Mouse (Mus musculus) ES-CJ7 (cell line): ENCODE results near the gene Qtrt1.

ENCODE experiments used
- DNase-seq: peaks from one replicate; pipeline ENCODE4 v3.0.0; 2011; ENCODE audit warnings: low read depth, low spot score

The Qtrt1 gene

DNA sequence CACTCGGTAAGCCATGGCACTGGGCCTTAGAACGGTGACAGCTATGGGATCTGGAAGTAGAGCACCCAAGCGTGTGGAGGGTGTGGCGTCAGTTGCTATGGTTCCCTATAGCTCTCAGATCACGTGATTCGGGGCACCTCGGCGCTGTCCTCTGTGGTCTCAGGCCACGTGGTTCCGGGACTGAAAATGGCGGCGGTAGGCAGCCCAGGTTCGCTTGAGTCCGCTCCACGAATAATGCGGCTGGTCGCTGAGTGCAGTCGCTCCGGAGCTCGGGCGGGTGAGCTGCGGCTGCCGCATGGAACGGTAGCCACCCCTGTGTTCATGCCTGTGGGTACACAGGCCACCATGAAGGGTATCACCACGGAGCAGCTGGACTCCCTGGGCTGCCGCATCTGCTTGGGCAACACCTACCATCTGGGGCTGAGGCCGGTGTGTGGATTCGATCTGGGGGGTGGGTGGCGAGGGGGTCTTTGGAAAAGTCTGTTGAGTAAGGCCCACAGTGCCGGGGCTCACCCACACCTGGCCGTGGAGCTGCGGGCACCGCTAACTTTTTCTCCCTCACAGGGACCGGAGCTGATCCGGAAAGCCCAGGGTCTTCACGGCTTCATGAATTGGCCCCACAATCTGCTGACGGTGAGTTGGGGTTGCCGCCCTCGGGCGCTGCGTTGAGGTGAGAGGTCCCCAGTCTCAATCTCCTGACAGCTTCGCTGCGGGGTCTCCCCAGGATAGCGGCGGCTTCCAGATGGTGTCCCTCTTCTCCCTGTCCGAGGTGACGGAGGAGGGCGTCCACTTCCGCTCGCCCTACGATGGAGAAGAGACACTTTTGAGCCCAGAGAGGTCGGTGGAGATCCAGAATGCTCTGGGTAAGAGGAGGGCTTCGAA lies at the start of gene Qtrt1:
Gene Qtrt1 (plus strand): TSS at position 169 of the 882 bp plus-strand sequence.
- peak; percentile 95 for DNase-seq

DNA sequence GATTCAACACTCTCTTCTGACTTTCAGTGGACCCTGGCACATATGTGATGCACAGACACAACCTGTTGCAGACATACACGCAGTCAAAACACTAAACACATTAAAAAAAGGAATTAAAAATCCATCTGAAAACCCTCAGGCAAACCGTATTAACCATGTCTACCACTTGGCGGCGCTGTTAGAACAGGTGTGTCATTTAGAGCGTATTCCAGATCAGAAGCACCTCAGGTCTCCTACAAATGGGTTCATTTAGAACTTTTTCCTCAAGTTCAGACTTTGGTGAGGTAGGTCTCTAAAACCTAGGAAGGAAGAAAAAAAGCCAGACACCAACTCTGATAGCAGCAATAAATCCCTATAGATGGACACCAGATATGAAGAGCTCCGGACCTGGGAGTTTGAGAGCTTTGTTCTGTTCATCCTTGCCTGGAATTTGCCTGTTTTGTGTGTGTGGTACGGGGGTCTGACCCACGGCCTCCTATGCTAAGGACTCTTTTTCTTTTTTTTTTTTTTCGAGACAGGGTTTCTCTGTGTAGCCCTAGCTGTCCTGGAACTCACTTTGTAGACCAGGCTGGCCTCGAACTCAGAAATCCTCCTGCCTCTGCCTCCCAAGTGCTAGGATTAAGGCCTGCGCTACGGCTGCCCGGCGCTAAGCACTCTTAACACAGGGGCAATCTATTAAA lies 45.0 kb upstream of the Qtrt1 start:
- peak; percentile 83 for DNase-seq

DNA sequence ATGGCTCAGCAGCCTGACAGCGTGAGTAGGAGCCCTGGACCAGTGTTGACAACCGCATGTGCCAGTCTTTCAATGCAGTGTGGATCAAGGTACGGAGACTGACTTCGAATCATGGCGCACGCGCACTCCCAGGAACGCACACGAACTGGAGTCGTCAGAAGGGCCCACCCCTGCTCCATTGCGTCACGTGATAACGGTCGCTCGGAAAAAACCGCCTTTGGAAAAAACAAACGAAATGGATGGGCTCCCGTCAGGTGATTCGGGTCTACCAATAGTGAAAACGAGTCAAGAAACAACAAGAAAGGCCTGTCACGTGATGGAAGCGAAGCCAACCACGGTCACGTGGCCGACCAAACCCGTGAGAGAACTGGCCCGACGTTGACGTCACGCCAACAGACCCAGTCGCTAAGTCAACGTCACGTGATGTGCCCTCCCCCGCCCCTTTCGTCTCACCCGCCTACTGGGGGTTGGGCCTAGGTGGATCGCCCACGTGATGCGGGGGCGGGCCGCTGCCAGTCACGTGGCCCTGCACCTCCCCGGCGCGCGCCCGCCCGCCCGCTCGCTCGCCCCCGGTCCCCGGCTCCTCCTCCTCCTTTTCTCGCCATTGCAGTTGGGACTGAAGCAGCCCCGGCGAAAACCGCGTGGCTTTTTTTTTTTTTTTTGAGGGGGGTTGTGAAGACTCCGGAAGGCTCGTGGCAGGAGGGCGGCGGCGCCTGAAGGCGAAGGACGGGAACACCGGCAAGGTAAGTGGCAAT lies 44.1 kb upstream of the Qtrt1 start, which contains the start of gene Ilf3:
Gene Ilf3 (plus strand): TSS at position 515 of the 755 bp plus-strand sequence.
- DNase-seq, result peak; percentile 100

DNA sequence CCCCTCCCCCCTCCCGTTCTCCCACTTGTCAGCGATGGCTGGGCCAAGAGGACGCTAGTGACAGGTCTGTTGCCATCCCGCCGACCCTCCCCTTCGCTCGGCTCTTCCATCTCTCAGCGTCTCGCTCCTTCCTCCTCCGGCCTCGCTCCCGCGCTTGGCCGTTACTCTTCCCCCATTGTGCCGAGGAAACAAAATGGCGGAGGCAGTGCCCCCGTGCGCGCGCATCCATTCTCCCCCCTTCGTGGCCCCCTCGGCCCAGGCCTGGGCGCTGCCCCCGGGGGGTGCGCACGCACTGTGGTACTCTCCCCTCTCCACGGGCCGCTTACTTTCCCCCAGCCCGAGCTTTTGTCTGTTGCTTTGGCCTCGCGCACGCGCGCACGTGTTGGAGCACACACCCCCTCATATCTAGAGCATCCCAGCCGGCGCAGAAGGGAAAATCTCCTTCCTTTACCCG lies 43.5 kb upstream of the Qtrt1 start:
- peak; percentile 76 for DNase-seq

DNA sequence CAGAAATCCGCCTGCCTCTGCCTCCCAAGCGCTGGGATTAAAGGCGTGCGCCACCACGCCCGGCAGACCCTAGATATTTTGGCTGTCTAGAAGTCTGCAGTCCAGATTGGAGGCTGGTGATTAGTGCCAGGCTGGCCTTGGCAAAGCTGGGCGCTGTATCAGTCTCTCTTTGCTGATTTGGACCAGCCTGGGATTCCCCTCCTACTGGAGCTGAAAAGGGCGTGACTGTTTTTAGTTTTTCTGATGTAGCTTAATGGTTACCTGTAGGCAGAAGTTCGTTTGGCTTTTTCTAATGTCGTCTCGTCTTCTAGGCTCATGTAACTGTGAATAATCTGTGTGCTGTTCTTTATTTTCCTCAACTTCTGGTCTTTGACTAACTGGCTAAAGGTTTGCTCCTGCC lies 42.6 kb upstream of the Qtrt1 start:
- no peak for DNase-seq

DNA sequence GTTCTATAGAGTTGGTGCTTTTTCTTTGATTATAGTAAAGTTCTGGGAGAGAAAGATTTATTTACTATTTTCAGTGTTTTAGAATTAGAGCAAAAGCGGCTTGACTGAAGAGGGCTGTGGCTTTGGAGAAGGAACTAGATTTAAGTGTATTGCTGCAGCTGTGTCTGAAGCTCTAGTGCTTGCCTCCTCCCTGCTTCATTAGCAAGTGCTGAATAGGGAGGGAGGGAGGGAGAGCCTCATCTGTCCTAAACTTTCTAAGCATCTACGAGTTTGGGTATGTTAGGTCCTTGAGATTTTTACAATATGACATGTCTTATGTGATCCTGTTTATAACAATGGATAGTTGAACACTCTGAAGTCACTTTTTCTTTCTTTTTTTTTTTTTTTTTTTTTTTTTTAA lies 40.8 kb upstream of the Qtrt1 start:
- DNase-seq, result peak; percentile 57

DNA sequence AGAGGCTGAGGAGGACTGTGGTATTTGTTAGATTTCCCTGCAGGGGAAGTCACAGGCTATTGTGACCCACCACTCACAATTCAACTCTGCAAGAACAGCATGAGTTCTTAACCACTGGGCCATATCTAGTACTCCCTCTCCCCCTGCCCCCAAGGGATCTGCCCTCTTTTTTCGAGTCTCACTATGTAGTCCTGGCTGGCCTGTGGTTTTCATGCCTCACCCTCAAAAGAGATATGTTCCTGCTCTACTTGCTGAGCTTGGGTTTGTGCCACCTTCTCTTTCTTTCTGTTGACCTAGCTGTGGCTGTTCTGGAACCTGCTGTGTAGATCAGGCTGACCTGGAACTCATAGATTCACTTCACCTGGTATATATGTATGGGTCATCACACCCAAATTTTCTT lies 39.1 kb upstream of the Qtrt1 start:
- no peak for DNase-seq

DNA sequence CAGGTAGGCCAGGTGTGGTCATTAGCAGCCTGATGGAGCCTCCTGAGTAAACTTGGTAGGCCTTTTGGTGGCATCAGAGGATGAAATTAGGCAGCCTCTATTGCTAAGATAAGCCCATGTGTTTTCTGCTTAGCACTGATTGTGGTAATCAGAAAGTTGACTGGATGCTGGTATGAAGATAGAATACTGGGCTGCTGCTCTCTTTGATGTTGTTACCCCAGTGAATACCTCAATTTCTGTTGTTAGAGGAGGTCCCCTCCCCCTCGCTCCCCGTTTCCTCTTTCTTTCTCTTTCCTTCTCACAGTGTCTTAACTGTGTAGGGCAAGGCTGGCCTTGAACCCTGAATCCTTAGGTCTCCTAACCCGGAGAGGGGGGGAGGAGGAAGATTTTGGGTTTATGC lies 32.4 kb upstream of the Qtrt1 start:
- no peak for DNase-seq

DNA sequence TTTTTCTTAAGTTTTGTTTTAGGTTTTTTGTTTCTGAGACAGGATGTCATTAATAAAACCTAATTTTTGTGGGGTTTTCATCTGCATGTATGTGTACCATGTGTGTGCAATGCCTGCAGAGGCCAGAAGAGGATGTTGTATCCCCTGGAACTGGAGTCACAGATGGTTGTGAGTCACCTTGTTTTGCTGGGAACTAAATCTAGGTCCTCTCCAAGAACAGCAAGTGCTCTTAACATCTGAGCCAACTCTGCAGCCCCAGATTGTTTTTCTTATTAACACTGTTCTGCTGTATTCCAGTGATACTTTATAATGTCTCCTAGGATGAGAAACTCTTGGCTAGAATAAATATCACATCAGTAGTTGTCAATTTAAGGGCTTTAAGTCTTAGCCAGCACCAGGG lies 30.8 kb upstream of the Qtrt1 start:
- no peak for DNase-seq

DNA sequence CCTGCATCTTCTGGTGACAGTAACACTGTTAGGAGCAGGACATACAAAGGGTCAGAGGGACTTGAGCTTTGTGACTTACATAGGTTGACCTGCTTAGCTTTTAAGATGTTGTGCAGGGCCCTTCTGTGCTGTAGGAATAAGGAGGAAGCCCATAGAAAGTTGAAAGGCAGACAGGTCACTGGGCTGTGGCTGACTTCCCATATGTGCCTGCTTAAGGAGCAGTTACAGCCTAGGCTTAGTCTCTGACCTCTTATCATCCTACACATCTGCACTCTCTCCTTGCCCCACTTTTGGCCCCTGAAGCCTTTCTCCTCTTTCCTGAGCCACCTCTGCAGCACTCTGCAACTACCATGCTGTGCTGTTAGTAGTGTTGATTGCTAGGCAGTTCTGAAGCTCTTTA lies 27.7 kb upstream of the Qtrt1 start:
- DNase-seq, result no peak

DNA sequence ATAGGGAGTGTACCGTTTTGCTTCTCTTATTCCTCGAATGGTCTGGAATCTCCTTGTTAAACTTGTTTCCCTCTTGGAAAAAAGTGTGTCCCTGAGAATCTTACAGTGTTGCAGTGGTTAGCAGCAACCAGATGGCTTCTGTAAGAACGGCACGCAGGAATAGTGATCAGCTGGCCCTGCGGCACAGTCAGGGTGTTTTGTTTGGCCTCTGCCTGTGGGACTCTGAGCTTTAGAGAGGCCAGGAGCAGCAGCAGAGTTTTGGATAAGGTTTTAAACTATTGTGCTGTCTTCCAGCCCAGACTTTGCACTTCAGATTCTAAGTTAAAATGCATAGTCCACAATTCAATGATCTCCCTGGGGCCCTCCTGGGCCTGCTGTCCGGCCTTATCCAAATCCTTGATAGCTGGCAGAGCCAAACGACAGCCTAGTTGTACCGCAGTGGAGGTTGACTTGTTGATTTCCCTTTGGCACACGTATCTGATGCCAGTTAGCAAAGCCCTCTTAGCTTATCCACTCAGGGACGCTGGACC lies 18.9 kb upstream of the Qtrt1 start:
- DNase-seq, result no peak

DNA sequence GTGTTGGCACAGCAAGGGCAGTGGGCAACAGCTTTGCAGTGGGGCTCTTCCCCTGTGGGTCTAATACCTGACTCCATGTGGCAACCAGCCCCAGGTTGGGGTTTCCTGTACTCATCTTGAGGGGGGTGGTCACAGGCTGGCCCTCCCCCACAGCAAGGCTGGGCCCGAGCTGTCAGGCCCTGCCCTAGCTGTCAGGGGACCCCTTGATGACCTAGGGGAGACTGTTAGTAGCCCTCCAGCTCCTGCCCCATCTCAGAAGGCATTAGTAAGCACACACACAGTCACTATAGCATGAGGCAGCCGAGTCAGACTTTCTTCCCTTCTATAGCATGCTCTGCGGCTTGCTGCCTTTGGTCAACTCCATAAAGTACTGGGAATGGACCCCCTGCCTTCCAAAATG lies 15.9 kb upstream of the Qtrt1 start:
- DNase-seq, result no peak

DNA sequence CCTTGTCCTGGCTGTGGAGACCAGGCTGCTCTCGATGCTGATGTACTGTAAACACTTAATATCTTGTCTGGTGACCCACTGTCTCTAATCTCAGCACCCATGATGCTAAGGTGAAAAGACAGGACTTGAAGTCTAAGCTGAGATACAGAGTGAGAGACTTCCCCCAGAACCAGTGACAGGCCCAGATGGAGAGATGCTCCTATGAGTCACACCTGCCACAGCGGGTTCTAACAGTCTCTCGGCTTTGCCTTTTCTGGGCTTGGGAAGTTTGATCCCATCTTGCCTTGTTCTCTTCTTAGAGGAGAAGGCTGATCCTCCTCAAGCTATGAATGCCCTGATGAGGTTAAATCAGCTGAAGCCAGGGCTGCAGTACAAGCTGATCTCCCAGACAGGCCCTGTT lies 14.5 kb upstream of the Qtrt1 start:
- no peak for DNase-seq

DNA sequence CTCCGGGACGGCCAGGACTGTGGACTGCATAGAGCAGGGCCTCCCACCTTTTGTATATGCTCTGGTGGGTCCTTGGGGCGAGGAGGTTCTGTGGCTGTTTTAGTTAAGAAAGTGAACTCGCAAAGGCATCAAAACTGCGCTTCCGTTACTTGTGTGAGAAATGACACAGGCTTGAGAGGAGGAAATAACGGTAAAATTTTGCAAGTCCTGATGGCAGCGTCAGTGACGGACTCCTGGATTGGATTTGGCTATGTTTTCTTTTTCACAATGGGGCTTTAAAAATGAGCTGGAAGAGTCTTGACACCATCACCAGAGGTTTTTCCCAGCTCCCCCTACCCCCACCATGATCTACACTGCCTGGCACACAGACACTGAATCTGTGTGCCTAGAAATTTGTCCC lies 10.6 kb upstream of the Qtrt1 start:
- no peak for DNase-seq

DNA sequence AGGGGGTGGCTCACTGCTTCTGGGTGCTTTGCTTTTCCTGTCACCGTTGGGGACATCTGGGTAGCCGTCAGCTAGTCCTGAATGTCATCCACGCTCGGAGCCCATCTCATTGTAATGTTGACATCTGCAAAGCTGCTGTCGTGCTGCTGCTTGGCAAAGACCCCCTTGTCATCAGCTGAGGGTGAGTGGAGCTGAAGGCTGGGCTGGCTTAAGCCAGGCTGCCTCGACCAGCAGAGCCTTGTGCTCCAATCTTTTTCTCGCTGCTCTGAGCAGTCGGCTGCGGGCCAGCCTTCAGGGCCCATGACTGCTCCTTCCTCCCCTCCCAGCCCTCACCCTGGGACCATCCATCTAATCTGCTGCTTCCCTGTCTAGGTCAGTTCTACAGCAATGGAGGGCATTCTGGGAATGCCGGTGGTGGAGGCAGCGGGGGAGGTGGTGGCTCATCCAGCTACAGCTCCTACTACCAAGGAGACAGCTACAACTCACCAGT lies 8.8 kb upstream of the Qtrt1 start:
- DNase-seq, result no peak

DNA sequence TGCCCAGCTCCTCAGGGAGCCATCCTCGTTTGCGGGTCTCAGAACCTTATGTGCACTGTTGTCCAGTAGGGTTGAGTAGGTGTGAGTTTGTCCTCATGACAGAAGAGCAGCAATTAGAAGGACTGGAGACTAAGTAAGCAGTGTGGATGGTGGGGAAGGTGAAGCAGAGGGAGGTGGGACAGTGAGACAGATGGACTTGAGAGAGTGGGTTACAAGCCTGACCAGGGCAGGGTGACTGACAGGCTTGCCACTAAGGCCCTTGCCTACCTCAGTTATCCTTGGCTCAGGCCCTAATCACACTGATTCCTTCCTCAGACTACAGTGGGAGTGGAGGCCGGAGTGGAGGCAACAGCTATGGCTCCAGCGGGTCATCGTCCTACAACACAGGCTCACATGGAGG lies 7.9 kb upstream of the Qtrt1 start:
- no peak for DNase-seq

DNA sequence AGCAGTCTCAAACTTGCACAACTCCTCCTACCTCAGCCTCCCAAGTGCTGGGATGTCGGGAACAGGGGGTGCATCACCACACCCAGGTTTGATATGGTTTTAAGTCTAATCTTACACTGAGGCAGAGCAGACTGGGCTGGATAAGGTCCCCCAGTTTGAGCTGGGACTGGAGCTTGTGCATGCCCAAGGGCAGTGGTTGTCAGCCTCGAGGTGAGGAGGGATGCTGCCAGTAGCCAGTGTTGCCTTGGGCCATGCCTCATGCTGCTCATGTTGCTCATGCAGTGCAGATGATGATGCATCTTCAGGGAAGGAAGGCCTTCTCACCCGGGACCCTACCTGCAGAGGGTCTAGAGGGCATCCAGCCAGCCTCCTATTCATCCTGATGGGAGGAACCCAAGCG lies 6.1 kb upstream of the Qtrt1 start:
- no peak for DNase-seq

DNA sequence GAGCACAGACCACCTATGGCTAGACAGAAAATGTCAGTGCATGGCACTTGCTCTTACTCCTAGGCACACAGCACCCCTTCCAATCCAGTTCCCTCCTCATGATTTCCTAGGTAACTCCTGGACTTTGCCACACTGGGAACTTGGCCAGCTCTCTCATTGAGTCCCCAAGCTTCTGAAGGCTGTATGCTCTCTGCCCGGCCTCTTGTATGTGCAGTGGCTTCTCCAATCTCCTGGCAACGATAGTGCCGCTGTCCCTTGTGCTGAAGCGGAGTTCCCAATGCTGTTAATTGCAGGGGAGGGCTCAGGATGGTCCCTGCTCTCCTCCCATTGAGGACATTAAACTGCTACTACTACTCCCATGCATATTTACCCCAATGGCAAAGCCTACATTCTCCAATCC lies 3.7 kb upstream of the Qtrt1 start:
- no peak for DNase-seq

DNA sequence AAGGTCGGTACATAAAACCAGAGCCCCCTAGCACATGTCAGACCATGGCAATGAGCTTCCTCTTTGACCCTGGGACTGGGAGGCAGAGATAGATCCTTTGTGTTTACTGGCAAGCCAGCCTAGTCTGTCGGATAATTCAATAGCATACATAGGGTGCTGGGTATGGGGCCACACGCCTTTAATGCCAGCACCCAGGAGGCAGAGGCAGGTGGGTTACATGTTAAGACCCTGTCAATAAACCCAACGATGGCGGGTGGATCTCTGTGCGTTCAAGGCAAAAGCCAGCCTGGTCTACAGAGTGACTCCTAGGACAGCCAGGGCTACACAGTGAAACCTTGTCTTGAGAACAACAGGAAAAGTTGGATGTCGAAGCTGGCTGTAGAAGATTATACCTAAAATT lies 3.0 kb upstream of the Qtrt1 start:
- no peak for DNase-seq

DNA sequence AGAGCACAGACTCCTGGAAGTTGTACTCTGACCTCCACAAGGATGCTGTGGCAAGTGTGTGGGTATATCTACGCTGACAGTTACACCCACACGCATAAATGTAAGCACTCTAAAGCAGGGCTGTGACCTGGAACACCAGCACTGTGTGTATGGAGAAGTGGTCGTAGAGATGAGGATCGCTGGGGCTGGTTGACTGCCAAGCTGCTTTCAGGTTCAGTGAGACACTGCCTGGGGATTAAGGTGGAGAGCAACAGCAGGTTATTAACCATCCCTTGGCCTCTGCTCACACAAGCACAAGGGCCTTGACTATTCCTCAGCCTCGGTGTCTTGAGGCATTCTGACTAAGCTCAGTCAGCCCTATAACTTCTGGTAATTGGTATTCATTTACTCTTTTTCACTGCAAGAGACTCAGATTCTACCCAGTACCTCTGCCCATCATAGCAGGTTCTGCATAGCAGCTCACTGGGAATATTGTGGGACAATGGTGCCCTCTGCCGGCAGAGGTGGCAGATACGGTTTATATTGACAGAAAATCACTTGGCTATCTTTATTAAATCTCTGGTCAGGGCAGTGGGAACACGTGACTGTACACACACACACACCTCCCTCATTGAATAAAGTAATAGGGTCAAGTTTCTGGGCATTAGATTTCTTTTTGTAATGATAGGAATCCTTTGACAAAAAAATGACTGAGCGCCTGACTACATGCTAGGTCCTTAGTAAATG lies 1.9 kb upstream of the Qtrt1 start:
- peak; percentile 71 for DNase-seq

DNA sequence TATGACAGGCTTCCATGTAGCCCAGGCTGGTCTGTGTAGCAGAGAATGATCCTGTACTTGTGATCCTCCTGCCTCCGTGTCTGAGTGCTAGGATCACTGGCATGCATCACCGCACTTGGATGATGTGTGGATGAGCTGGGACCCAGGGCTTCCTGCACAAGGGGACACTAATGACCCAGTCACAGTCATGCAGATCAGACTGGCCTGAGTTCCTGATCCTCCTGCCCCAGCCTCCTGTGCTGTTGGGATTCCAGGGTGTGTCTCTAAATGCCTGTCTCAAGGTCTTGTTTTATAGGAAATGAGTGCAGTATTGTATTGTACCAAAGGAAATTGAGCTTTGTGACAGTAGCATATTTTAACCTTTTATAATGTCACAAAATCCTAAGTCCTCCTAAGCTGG lies 6.2 kb downstream of the Qtrt1 start:
- DNase-seq, result peak; percentile 79
